Mouse (Mus musculus) CH12.LX (cell line): ENCODE measurements around the gene Ccdc162.

Experiments
- CTCF ChIP-seq, 2 experiments: IDR thresholded peaks in 1 of 2; conservative IDR thresholded peaks in 1 of 2; 2 replicates each; pipeline ENCODE4 v1.5.1; 2011 to 2012; ENCODE audit warnings: low read depth in 2 of 2, low read length in 2 of 2, improper control_type of control experiment in 1 of 2, inconsistent platforms in 1 of 2, mild to moderate bottlenecking in 1 of 2, moderate library complexity in 1 of 2
- EP300 ChIP-seq: IDR thresholded peaks from 2 replicates; pipeline ENCODE4 v1.6.1; 2011; ENCODE audit warnings: low read length, improper control_type of control experiment
- HCFC1 ChIP-seq: IDR thresholded peaks from 2 replicates; pipeline ENCODE4 v1.6.1; 2012; ENCODE audit warnings: low read depth, mild to moderate bottlenecking, inconsistent platforms, low read length, improper control_type of control experiment
- IRF4 ChIP-seq: IDR thresholded peaks from 2 replicates; pipeline ENCODE4 v1.6.1; 2014; ENCODE audit warnings: low read depth, mild to moderate bottlenecking, inconsistent platforms, low read length, improper control_type of control experiment
- MAX ChIP-seq: IDR thresholded peaks from 2 replicates; pipeline ENCODE4 v1.6.1; 2011; ENCODE audit warnings: low read length, improper control_type of control experiment
- POLR2A ChIP-seq: IDR thresholded peaks from 2 replicates; pipeline ENCODE4 v1.6.1; 2011; ENCODE audit warnings: low read depth, mild to moderate bottlenecking, improper control_type of control experiment, low read length
- SMC3 ChIP-seq: IDR thresholded peaks from 2 replicates; pipeline ENCODE4 v1.6.1; 2011; ENCODE audit warnings: low read depth, low read length, improper control_type of control experiment
- USF2 ChIP-seq: conservative IDR thresholded peaks from 2 replicates; pipeline ENCODE4 v1.6.1; 2011; ENCODE audit warnings: low read depth, low read length, improper control_type of control experiment
- ZNF384 ChIP-seq: IDR thresholded peaks from 2 replicates; pipeline ENCODE4 v1.6.1; 2012; ENCODE audit warnings: low read depth, low read length, improper control_type of control experiment, inconsistent platforms

- TF ChIP-seq MAX (0 out of 2 replicates have a peak, but pooled peaks have one; percentile 28), POLR2A (no peak), IRF4 (no peak), CTCF (conservative IDR thresholded peaks at IDR 0.05 in 1 of 2, IDR thresholded peaks at IDR 0.05 in 1 of 2; ENCODE audit: low read depth in 2 of 2, low read length in 2 of 2) (no peak), EP300 (no peak), HCFC1 (no peak), SMC3 (no peak), ZNF384 (no peak), USF2 (no peak)
Observed at GRCm38 (mm10) chr10:41594957-41595356, 121.5 kb downstream of the Ccdc162 start.
